Mouse (Mus musculus): Measurements from ENCODE around the gene Rnf111. TPM values are rescaled to one million over a fixed set of nuclear protein-coding genes. Genes with fewer than 3 reads are reported as not detected.
"Not testable (repeated sequence)": the region's sequence is repeated elsewhere in the genome, so short reads cannot be mapped to it uniquely, and the experiment has no call there.

The Rnf111 gene
- total and polyA plus RNA-seq, 3 experiments: 10.4 to 17.6 (median 11.8) TPM

DNA sequence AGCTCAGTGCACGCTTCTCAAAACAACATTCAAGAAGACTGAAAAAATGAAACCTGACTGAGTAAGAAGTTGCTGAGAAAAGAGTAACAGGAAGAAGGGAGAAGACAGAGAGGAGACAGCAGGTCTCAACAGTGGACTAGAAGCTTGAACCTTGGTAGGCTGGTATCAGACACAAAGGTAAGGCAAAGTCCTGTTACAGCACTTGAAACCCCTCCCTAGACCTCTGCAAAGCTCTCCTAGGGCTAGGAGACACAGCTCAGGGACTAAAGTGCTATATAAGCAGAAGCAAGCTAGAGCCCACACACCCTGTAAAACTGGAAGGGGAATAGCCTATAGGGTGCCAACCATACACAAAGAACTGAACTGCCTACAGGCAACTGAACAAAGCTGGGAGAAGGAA, 30.1 kb downstream of the Rnf111 start:
- Histone ChIP-seq H3K27me3 (replicated peaks) (no peaks in the 10 kb centered on the region), H3K4me2 (ENCODE audit: insufficient read depth, low read depth, poor library complexity, severe bottlenecking) (no peak overlapping the region), H3K36me3 (replicated peaks in 1 of 2; ENCODE audit: control insufficient read depth in 1 of 2, insufficient read depth in 1 of 2, low read length in 1 of 2) (peaks cover 28 to 64% of the 10 kb centered on the region in 2 experiments), H3K9me3 (replicated peaks; ENCODE audit: low read length) (no peaks in the 10 kb centered on the region), H3K4me1 (ENCODE audit: control insufficient read depth in 1 of 2, insufficient read depth in 2 of 2) (no peaks in the 10 kb centered on the region), H3K79me2 (replicated peaks; ENCODE audit: control insufficient read depth, extremely low read depth, insufficient read depth, poor library complexity, severe bottlenecking) (peaks cover 52% of the 10 kb centered on the region), H3K4me3 (replicated peaks in 1 of 3; ENCODE audit: low read depth in 2 of 3, low read length in 2 of 3, poor library complexity in 1 of 3) (no peak overlapping the region), H3K27ac (ENCODE audit: insufficient read depth, low read depth) (no peak overlapping the region), H3K9ac (ENCODE audit: insufficient read depth, low read depth) (no peak overlapping the region)
- no peak for TF ChIP-seq USF1 (IDR thresholded peaks at IDR 0.05; ENCODE audit: low read depth, low read length)
- no peak for TF ChIP-seq SIN3A (IDR thresholded peaks at IDR 0.05; ENCODE audit: low read length)
- no peak for TF ChIP-seq POLR2A (IDR thresholded peaks at IDR 0.05; ENCODE audit: low read depth, low read length)
- TF ChIP-seq ZMIZ1 (IDR thresholded peaks at IDR 0.05; ENCODE audit: low read depth, low read length): no peak
- TF ChIP-seq KAT2A (IDR thresholded peaks at IDR 0.05; ENCODE audit: insufficient replicate concordance, low read length): no peak
- no peak for TF ChIP-seq MAZ (IDR thresholded peaks at IDR 0.05; ENCODE audit: low read depth, low read length)
- no peak for TF ChIP-seq TCF12 (IDR thresholded peaks at IDR 0.05; ENCODE audit: low read depth, low read length)
- TF ChIP-seq ELF1 (IDR thresholded peaks at IDR 0.05; ENCODE audit: low read depth, low read length): no peak
- TF ChIP-seq CHD1 (IDR thresholded peaks at IDR 0.05; ENCODE audit: low read depth, low read length): no peak
- TF ChIP-seq MEF2A (IDR thresholded peaks at IDR 0.05; ENCODE audit: borderline replicate concordance, low read depth, low read length): no peak
- TF ChIP-seq ETS1 (conservative IDR thresholded peaks at IDR 0.05; ENCODE audit: low read depth, low read length): no peak
- no peak for TF ChIP-seq CHD2 (IDR thresholded peaks at IDR 0.05; ENCODE audit: low read length)
- no peak for TF ChIP-seq GABPA (IDR thresholded peaks at IDR 0.05; ENCODE audit: insufficient replicate concordance, low read depth, low read length)
- no peak for TF ChIP-seq SMC3 (IDR thresholded peaks at IDR 0.05; ENCODE audit: low read depth, low read length)
- no peak for TF ChIP-seq MAX (IDR thresholded peaks at IDR 0.05; ENCODE audit: low read length)
- no peak for TF ChIP-seq UBTF (IDR thresholded peaks at IDR 0.05; ENCODE audit: low read depth, low read length)
- TF ChIP-seq ZC3H11A (IDR thresholded peaks at IDR 0.05; ENCODE audit: low read depth, low read length): no peak
- dilution Hi-C loops (cut with MboI; ENCODE audit: extremely low pct_ligation_motif_present, extremely low pct_unique_long_range_greater_than_20kb, low sequenced_read_pairs): no loop called here
- no peak for DNase-seq (ENCODE audit: extremely low read depth)
- in situ Hi-C loops (cut with MboI; ENCODE audit: low pct_ligation_motif_present, low pct_unique_long_range_greater_than_20kb, low sequenced_read_pairs): no loop called here

DNA sequence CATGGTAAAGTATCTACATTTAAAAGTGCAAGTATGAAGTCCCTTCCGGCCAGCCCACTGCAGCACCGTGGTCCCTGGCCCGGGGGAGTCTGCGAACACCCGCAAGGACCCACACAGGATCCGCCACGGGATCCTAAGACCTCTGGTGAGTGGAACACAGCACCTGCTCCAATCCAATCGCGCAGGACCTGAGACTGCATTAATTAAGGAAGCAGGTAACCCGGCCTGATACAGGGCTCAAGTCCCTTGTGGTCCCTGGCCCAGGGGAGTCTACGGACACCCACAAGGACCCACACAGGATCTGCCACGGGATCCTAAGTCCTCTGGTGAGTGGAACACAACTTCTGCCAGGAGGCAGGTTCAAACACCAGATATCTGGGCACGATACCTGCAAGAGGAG, 40.4 kb downstream of the Rnf111 start:
- peaks cover 27 to 39% of the 10 kb centered on the region in 2 experiments for H3K36me3 ChIP-seq (replicated peaks in 1 of 2; ENCODE audit: control insufficient read depth in 1 of 2, insufficient read depth in 1 of 2, low read length in 1 of 2)
- H3K27ac ChIP-seq (ENCODE audit: insufficient read depth, low read depth); H3K9ac ChIP-seq (ENCODE audit: insufficient read depth, low read depth); dilution Hi-C loops (cut with MboI; ENCODE audit: extremely low pct_ligation_motif_present, extremely low pct_unique_long_range_greater_than_20kb, low sequenced_read_pairs); in situ Hi-C loops (cut with MboI; ENCODE audit: low pct_ligation_motif_present, low pct_unique_long_range_greater_than_20kb, low sequenced_read_pairs); H3K4me3 ChIP-seq (replicated peaks in 1 of 3; ENCODE audit: low read depth in 2 of 3, low read length in 2 of 3, poor library complexity in 1 of 3); H3K9me3 ChIP-seq (replicated peaks; ENCODE audit: low read length); H3K79me2 ChIP-seq (replicated peaks; ENCODE audit: control insufficient read depth, extremely low read depth, insufficient read depth, poor library complexity, severe bottlenecking); H3K4me1 ChIP-seq (ENCODE audit: control insufficient read depth in 1 of 2, insufficient read depth in 2 of 2); H3K4me2 ChIP-seq (ENCODE audit: insufficient read depth, low read depth, poor library complexity, severe bottlenecking); H3K27me3 ChIP-seq (replicated peaks); DNase-seq (ENCODE audit: extremely low read depth): not testable (repeated sequence)
